Mouse (Mus musculus) stomach, postnatal 0 days (tissue): Measurements from ENCODE around the gene Nt5m.

Source experiments
- CTCF ChIP-seq: IDR thresholded peaks from 2 replicates; pipeline ENCODE4 v1.5.1; 2016; ENCODE audit warnings: antibody characterized with exemption, low read depth, mild to moderate bottlenecking, moderate library complexity
- EP300 ChIP-seq: optimal IDR thresholded peaks from 2 replicates; pipeline ENCODE3; 2016; ENCODE audit warnings: antibody characterized with exemption

- no peak for TF ChIP-seq CTCF
- TF ChIP-seq EP300 = no peak
These were observed 48.9 kb downstream of the Nt5m start for GRCm38 (mm10) chr11:59888151-59888550.
